8 mouse cellular contexts compared by ENCODE assay signal in the genomic region with DNA sequence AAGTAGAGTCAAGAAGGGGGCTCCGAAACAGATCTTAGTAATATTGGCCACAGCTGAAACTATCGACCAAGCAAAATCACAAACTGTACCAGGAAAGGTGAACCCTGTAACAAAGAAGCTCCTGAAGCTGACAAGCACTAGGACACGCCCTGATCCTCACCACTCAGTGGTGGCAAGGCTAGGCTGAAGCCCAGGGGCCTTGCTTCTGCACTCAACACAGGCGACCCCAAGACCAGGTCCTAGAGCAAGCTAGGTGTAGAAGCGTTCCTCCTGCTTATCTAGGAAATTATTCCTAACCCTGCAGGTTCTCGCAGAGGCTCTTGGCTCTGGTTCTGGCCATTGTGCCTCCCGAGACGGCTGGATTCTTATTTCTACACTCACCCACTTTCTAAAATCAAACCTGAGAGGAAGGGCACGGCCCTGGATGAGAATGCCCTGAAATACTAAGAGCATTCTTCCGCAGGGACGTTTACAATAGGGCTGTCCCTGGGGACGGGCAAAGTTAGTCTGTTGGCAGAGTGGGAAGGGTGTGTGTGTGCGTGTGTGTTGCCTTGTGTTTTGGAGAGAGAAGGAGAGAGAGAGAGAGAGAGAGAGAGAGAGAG. TPM values are rescaled to one million over a fixed set of nuclear protein-coding genes. Genes with fewer than 3 reads are reported as not detected.
A peak's percentile ranks its signal among the peaks of the same experiment; 100 is the strongest.
DNase-seq lines count a peak whose midpoint lies in the region; ATAC-seq and TF ChIP-seq lines count a peak whose summit lies in the region.

No protein-coding gene starts in this region.

- intact Hi-C loops in gastrocnemius, adult 2 months (cut with DNase I), result no loop called here

- 16% methylated on average over 12 of the region's 13 CpGs for WGBS in heart, embryonic 12.5 days
- WGBS in limb, embryonic 12.5 days, result 19% methylated on average over 13 of the region's 13 CpGs

- H3K9ac ChIP-seq in heart, embryonic 12.5 days, result peak overlapping the region; percentile 89
- peak overlapping the region; percentile 77 for H3K9ac ChIP-seq in limb, embryonic 12.5 days (replicated peaks)

- no peaks in the 10 kb centered on the region for H3K27me3 ChIP-seq in heart, embryonic 12.5 days (replicated peaks)
- no peaks in the 10 kb centered on the region for H3K27me3 ChIP-seq in limb, embryonic 12.5 days
- no peaks in the 10 kb centered on the region for H3K27me3 ChIP-seq in myocyte (ENCODE audit: control insufficient read depth, insufficient read depth, insufficient read length)

- H3K4me1 ChIP-seq in bone marrow macrophage, adult 2 months (ENCODE audit: control insufficient read depth, insufficient read depth, low read length), result peaks cover 58% of the 10 kb centered on the region
- peaks cover 21% of the 10 kb centered on the region for H3K4me1 ChIP-seq in heart, embryonic 12.5 days (replicated peaks)
- H3K4me1 ChIP-seq in limb, embryonic 12.5 days (replicated peaks), result peaks cover 11% of the 10 kb centered on the region; the same call in 1 of the 2 replicates

- H3K4me2 ChIP-seq in heart, embryonic 12.5 days, result peak overlapping the region; percentile 90
- H3K4me2 ChIP-seq in limb, embryonic 12.5 days, result peak overlapping the region; percentile 85
- peak overlapping the region; percentile 99 for H3K4me2 ChIP-seq in myocyte (ENCODE audit: low read depth)

- H3K27ac ChIP-seq in gastrocnemius, adult 2 months, result peak overlapping the region; percentile 94
- H3K27ac ChIP-seq in bone marrow macrophage, adult 2 months (ENCODE audit: insufficient read depth, low read depth, low read length), result peak overlapping the region; percentile 21; the same call in 1 of the 2 replicates
- no peak overlapping the region for H3K27ac ChIP-seq in heart, embryonic 12.5 days (ENCODE audit: poor library complexity, severe bottlenecking)
- H3K27ac ChIP-seq in limb, embryonic 12.5 days, result no peak overlapping the region; the same call in 1 of the 2 replicates

- 0 out of 2 replicates have a peak, but pooled peaks have one; percentile 24 for ATAC-seq in heart, embryonic 12.5 days (ENCODE audit: insufficient number of reproducible peaks, low FRiP score)
- peak; percentile 29; the same call in 1 of the 2 replicates for ATAC-seq in limb, embryonic 12.5 days (ENCODE audit: insufficient number of reproducible peaks, insufficient read depth, low FRiP score, low TSS enrichment, low read depth)

- DNase-seq in gastrocnemius, adult 2 months, result peak; percentile 26
- DNase-seq in gastrocnemius, postnatal 4 days (ENCODE audit: low spot score in 2 of 2), result no peak
- no peak for DNase-seq in spleen, postnatal 4 days (ENCODE audit: low spot score in 2 of 2)
- DNase-seq in natural killer cell, adult 2 months (ENCODE audit: low spot score in 2 of 2), result no peak

- H3K9me3 ChIP-seq in heart, embryonic 12.5 days (replicated peaks), result no peaks in the 10 kb centered on the region
- no peaks in the 10 kb centered on the region for H3K9me3 ChIP-seq in limb, embryonic 12.5 days

- peak overlapping the region; percentile 48 for H3ac ChIP-seq in myocyte (ENCODE audit: control insufficient read depth, insufficient read length)

- no peak for TF ChIP-seq POLR2A in bone marrow macrophage, adult 2 months (IDR thresholded peaks at IDR 0.05; ENCODE audit: borderline replicate concordance, low read depth, low read length)
- TF ChIP-seq POLR2A in myocyte (IDR thresholded peaks at IDR 0.05; ENCODE audit: insufficient read length, low read depth), result no peak

- H3K36me3 ChIP-seq in heart, embryonic 12.5 days, result no peaks in the 10 kb centered on the region
- H3K36me3 ChIP-seq in limb, embryonic 12.5 days, result no peaks in the 10 kb centered on the region
- peaks cover 12% of the 10 kb centered on the region for H3K36me3 ChIP-seq in myocyte (ENCODE audit: control insufficient read depth, insufficient read depth)

- TF ChIP-seq CTCF in gastrocnemius, adult 2 months (IDR thresholded peaks at IDR 0.05), result no peak
- TF ChIP-seq CTCF in bone marrow macrophage, adult 2 months (IDR thresholded peaks at IDR 0.05; ENCODE audit: low read depth, low read length), result no peak

- peak overlapping the region; percentile 80 for H3K4me3 ChIP-seq in gastrocnemius, adult 2 months
- H3K4me3 ChIP-seq in bone marrow macrophage, adult 2 months (ENCODE audit: insufficient read depth, low read length), result peak overlapping the region; percentile 86
- peak overlapping the region; percentile 85 for H3K4me3 ChIP-seq in heart, embryonic 12.5 days
- peak overlapping the region; percentile 63 for H3K4me3 ChIP-seq in limb, embryonic 12.5 days (replicated peaks)
- peak overlapping the region; percentile 88 for H3K4me3 ChIP-seq in myocyte

- H3K79me2 ChIP-seq in myocyte (ENCODE audit: control insufficient read depth, insufficient read depth), result peaks cover 35% of the 10 kb centered on the region

TF ChIP-seq in myocyte, 11 proteins besides CTCF, POLR2A, EP300 and RAD21:
- no peak for TF ChIP-seq CEBPB (IDR thresholded peaks at IDR 0.05; ENCODE audit: insufficient read depth, poor library complexity, severe bottlenecking)
- no peak for TF ChIP-seq POLR2AphosphoS2 (IDR thresholded peaks at IDR 0.05; ENCODE audit: insufficient read length, low read depth)
- no peak for TF ChIP-seq USF1 (IDR thresholded peaks at IDR 0.05; ENCODE audit: low read depth)
- TF ChIP-seq E2F4 (IDR thresholded peaks at IDR 0.05; ENCODE audit: insufficient read depth), result no peak
- TF ChIP-seq TCF3 (IDR thresholded peaks at IDR 0.05; ENCODE audit: insufficient read length, low read depth), result no peak
- no peak for TF ChIP-seq SRF (IDR thresholded peaks at IDR 0.05; ENCODE audit: control insufficient read depth, insufficient read length, low read depth)
- TF ChIP-seq REST (IDR thresholded peaks at IDR 0.05; ENCODE audit: insufficient read depth, insufficient read length), result no peak
- no peak for TF ChIP-seq MAX (IDR thresholded peaks at IDR 0.05; ENCODE audit: low read depth)
- TF ChIP-seq TCF12 (IDR thresholded peaks at IDR 0.05; ENCODE audit: insufficient read depth, poor library complexity, severe bottlenecking), result no peak
- no peak for TF ChIP-seq MYOD1 (IDR thresholded peaks at IDR 0.05; ENCODE audit: control insufficient read depth in 1 of 3, insufficient read length in 2 of 3, low read depth in 2 of 3)
- TF ChIP-seq MYOG (IDR thresholded peaks at IDR 0.05; ENCODE audit: control insufficient read depth in 1 of 3, insufficient read depth in 1 of 3, insufficient read length in 2 of 3, low read depth in 2 of 3), result no peak

RNA-seq across cellular contexts. Expression of a gene that starts 0.4 kb away (rescaled TPM):
- total RNA-seq in gastrocnemius, adult 2 months (2021), result 10 to 100 TPM; 29.0 to 61.7 TPM
- 100 to 1,000 TPM; 290 to 327 TPM for total RNA-seq in gastrocnemius, postnatal 4 days (2021)
- 412 and 439 TPM in 2 replicates for polyA plus RNA-seq in bone marrow macrophage, adult 2 months (2012; ENCODE audit: insufficient read depth, insufficient read length, missing spikeins)
- 186 and 199 TPM in 2 replicates for polyA plus RNA-seq in heart, embryonic 12.5 days (2016; fragmentation: Nextera tagmentation; extraction: Ambion mirVana)
- 157 and 183 TPM in 2 replicates for polyA plus RNA-seq in limb, embryonic 12.5 days (2016; fragmentation: Nextera tagmentation; extraction: Ambion mirVana)
- 788 TPM for polyA plus RNA-seq in myocyte (2012; fragmentation: generic; extraction: Trizol)

RNA-seq across cellular contexts. Expression of a gene that starts 34.2 kb away (rescaled TPM):
- 10 to 100 TPM; 27.0 to 48.3 TPM for total RNA-seq in gastrocnemius, adult 2 months (2021)
- total RNA-seq in gastrocnemius, postnatal 4 days (2021), result 100 to 1,000 TPM; 310 to 333 TPM
- 357 and 359 TPM in 2 replicates for polyA plus RNA-seq in bone marrow macrophage, adult 2 months (2012; ENCODE audit: insufficient read depth, insufficient read length, missing spikeins)
- polyA plus RNA-seq in heart, embryonic 12.5 days (2016; fragmentation: Nextera tagmentation; extraction: Ambion mirVana), result 860 and 874 TPM in 2 replicates
- polyA plus RNA-seq in limb, embryonic 12.5 days (2016; fragmentation: Nextera tagmentation; extraction: Ambion mirVana), result 600 and 664 TPM in 2 replicates
- 1,972 TPM for polyA plus RNA-seq in myocyte (2012; fragmentation: generic; extraction: Trizol)

Comparison
In these comparisons a context has a peak if more than half of its experiments do, and no peak if none do; other contexts are left out.
1. H3K27ac ChIP-seq: peak in gastrocnemius, adult 2 months (single experiment) and bone marrow macrophage, adult 2 months (single experiment); none in heart, embryonic 12.5 days (single experiment) and limb, embryonic 12.5 days (single experiment).
2. Peak in every context shown above with its lines, with median percentiles within 50 percentile points of each other: H3K4me3 ChIP-seq and H3K4me2 ChIP-seq.